Mouse (Mus musculus) gastrocnemius, adult 18-20 months (tissue): Measurements from ENCODE around the gene Tex2. TPM values are rescaled to one million over a fixed set of nuclear protein-coding genes. Genes with fewer than 3 reads are reported as not detected.
A peak's percentile ranks its signal among the peaks of the same experiment; 100 is the strongest.
"Not testable (repeated sequence)": the region's sequence is repeated elsewhere in the genome, so short reads cannot be mapped to it uniquely, and the experiment has no call there.

Source experiments
- DNase-seq: peaks from one replicate; pipeline ENCODE4 v3.0.0; 2021; ENCODE audit warnings: low spot score
- total RNA-seq, 2 experiments: library from RNA; stranded (reverse); gene quantifications; 2 replicates each; pipeline ENCODE4 v1.2.3; 2021

Gene Tex2
- total RNA-seq, 2 experiments from 2014 or later = 64.8 to 69.4 TPM

DNA sequence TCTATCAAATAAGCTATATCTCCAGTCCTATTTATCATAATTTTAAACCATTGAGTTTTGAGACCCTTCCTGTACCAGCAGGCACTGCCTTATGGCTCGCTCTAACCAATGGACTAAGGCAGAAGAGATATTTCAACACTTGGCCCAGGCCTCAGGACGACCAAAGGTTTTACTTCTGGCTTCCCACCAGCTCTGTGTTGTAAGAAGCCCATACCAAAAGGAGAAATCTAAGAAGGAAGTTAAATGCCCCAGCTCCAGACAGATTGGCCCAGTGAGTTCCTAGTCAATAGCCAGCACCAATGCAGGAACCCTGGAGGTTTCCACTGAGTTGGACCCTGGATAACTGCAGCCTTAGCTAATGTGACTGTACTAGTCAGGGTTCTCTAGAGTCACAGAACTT, 10.4 kb upstream of the Tex2 start:
- no peak for DNase-seq

DNA sequence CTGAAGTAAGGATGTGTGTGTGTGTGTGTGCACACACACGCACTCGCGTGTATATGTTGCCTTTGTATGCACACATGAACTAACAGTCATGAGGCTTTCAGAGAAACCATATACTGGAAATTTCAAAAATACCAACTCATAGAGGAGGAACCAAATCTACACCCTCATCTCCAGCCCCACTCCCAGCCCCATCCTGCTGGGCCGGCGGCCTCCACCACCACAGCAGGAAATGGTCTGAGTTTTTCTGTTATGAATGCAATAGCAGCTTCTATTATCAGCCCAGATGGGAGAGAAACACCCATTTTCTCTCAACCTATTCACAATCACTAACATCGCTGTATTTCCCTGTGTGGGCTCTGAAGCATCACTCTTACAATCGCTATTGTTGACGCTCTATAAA, 8.8 kb upstream of the Tex2 start:
- no peak for DNase-seq

DNA sequence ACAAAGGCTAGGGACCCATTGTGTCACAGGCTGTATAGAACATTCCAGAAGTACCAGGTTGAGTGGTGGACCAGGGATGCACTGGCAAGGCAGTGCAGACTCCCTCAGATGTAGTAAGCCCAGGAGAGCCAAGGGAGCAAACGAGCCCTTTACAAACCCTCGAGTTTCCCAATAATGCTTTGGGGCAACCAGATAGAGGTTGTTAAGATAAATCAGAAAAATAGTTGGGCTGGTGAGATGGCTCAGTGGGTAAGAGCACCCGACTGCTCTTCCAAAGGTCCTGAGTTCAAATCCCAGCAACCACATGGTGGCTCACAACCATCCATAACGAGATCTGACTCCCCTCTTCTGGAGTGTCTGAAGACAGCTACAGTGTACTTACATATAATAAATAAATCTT, 5.5 kb upstream of the Tex2 start:
- DNase-seq = not testable (repeated sequence)

DNA sequence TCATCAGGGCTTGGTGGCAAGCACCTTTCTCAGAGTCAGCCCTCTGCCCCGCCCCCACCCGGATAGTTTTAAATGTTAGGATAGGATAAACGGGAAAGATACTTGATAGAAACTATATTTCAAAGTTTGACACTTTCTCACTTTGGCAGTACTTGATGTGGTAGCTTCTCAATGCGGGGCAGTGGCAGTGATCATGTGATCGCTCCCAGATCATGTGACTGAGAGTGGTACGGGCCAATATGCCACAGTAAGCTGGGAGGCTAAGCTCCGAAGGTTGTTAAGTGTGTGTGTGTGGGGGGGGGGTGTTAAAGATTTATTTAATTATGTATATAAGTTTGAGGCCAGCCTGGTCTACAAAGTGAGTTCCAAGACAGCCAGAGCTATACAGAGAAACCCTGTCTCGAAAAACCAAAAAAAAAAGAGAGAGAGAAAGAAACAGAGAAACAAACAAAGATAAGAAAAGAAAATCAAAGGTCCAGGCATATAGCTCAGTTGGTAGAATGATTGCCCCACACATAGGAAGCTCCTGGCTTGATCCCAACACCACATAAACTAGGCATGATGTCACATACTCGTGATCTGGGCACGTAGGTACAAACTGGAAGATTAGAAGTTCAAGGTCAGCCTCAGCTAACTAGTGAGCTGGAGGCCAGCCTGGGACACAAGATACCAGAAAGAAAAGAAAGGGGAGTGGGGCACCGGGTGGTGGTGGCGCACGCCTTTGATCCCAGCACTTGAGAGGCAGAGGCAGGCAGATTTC, 4.8 kb upstream of the Tex2 start:
- DNase-seq = no peak

DNA sequence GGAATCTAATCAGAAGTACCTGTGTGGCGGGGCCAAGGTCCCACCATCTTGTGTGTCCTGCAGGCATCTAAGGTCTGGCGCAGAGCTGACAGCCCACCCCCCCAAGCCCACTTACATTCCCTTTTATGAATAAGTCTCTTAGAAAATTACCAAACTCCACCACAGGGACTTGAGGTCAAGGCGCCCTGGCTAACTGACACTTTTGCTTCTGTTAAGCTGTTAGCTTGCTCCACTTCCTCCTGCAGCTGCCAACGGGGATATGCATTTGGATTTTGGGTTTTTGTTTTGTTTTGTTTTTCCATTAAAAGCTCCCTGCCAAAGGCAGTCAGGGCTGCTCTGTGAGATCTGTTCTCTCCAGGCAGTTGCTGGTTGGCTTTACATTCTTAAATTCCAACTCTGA, 2.3 kb upstream of the Tex2 start:
- DNase-seq = no peak

DNA sequence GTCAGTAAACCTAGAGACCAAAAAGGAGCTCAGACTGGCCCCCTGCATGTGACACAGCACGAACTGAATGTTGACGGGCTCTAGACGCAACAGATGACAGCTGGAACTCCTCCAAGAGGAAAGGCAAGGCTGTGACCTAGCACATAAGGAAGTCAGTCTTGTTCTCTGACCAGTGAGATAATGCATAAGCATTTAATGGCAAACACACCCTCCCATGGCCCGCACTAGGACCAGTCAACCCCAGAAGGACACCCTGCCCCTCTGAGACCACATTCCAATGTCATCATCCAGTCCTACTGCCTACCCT, 1.1 kb upstream of the Tex2 start:
- no peak for DNase-seq

DNA sequence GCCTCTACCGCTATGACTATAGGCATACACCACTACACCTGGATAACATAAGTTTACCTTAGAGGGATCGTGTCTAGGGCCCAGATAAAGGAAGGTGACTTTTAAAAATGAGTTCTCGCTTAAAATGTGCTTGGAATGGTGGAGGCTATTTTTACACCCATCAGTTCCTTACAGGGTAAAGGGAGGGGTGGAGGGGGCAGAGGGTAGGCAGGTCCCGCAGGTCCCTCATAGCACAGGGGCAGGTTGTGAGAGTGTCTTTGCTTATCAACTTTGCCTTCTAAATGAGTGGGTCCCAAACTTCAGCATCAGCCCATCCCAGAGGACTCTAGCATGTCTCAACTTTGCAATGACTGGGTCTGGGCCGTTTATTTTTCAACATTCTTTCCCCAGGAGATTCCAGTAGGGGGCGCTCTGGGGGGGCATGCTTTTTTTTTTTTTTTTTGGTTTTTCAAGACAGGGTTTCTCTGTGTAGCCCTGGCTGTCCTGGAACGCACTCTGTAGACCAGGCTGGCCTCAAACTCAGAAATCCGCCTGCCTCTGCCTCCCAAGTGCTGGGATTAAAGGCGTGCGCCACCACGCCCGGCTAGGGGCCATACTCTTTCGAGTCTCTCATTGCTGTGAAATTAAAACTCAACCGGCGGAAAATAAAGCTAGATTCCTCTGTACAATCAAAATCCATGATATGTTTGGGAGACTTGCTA, 565 bp upstream of the Tex2 start:
- DNase-seq = no peak

DNA sequence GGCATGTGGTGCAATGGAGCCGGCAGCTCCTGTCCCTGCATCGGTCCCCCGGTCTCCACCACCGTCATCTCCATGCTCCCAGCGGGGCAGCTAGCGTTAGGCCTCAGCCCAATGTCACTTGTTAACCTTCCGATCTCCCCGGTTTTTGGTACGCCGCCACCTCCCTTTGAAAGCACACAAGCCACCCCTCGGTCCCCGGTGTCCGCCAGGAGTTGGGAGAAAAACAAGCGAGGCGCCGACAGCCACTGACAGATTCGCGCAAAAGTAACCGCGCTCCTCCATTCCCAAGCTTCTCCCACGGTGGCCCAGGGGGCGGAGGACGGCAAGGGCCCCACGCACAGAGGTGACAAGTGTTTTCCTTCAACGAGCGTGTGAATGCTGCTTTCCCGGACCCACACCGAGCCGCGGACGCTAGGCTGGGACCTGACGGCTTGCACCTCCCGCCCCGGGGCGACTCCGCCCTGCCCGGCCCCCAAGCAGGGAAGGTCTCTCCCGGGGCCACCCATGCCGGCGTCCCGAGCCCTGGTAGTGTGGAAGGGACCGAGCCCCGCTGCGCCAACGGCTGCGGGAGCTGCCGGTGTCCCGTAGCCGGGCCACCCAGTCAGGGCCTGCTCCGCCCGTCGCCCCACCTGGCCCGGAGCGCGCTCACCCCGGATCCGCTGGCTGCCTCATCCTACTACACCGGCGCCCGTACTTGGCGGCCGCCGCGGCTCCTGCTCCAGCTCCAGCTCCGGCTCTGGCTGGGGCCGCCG, 838 bp downstream of the Tex2 start:
- DNase-seq = peak; percentile 59

DNA sequence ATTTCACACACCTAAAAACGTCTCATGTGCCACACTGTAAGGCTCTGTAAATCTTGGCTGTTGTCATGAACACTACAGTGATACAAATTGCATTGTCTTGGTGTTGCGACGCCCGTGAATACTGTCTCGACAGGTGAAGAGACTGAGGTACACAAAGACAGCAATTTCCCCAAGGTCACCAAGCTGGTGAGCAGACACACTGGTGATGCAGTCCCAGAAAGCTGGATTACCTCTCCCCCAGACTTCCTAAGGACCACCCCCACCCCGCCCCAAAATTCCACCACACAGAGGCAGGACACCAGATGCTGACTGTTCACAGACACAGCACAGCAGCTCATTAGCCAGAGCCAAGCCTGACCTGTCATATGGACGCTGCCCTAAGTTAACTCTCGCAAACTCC, 3.5 kb downstream of the Tex2 start:
- no peak for DNase-seq

DNA sequence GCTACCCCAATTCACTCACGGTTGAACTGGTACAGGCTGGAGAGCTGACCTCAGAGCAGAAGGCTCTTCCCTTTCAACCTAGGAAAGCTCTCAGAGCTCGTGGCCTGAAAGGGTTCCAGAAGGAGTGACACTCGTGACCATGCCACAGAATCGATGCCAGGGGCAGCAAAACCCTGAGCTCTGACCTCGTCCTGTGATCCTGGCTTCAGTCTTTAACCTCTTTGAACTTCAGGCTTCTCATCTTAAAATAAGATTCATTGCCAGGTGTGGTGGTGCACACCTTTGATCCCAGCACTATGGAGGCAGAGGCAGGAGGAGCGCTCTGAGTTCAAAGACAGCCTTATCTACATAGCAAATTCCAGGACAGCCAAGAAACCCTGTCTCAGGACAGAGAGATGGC, 5.9 kb downstream of the Tex2 start:
- DNase-seq = no peak

DNA sequence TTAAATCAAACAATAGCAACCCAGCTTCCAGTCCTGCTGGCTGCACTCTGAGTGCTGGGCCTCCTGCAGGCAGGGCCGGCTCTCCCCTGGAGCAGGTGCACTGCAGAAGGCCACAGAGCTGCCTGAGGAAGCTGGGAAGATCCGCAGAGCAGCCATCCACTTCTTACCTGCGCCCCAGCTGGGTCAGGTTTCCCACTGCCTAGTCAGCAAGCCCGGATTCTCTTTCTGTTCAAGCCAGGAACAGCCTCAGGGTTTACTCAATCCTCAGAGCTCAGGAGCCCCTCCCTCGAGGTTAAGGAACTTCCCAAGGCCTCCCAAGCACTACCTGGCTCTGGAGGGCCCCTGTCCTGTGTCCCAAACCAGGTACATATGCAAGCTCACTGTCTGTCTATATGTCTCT, 7.2 kb downstream of the Tex2 start:
- no peak for DNase-seq

DNA sequence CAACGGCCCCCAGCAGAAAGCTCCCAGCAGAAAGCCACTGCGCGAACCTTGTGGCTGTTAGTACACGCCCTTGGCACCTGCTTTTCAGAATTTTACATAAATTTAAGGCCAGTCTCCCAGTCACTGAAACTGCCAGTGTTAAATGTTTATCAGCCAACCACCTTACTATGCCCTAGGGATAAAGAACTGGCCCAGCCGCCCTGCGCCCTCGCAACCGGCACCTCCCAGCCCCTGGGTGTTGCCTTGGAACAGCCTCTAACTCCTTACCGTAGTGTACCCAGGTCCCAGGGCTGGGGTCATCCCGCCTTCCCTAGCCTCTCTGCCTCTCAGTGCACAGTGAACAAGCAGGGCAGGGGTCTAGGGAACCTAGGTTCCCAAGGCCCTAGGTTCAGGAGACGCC, 10.0 kb downstream of the Tex2 start:
- no peak for DNase-seq

DNA sequence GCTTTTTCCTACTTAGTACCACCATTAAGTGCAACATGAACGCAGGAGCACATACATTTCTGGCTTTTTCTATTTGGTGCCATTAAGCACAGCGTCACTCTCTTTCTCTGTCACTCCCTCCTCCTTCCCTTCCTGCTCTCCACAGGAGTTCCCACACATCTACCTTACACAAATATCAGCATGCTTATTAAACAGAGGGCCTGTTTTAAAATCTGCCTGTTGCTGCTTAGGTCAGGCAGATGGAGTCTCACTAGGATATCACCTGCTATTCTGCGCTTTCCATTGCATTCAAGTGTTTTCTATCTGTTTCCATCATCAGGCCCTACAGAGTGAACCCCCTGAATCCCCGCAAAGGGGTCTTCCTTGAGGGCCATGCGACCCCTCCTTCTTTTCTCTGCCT, 13.1 kb downstream of the Tex2 start:
- DNase-seq = no peak

DNA sequence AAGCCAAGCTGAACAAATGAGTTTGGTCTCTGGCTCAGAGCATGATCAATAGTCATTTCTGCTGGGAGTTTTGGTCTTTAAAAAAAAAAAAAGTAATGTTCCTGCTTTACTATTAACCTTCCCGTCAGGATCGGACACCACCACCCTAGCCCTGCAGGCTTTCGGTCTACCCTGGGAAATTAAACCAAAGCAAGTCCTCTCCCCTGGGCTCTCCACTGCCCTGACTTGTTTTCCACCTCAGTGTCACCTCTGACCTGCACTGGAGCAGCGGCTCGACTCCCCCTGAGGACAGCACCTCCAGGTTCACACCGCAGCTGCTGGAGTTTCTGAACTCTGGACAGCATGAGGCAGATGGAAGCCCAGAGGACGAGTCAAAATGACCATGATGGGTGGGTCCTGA, 13.9 kb downstream of the Tex2 start:
- DNase-seq = no peak

DNA sequence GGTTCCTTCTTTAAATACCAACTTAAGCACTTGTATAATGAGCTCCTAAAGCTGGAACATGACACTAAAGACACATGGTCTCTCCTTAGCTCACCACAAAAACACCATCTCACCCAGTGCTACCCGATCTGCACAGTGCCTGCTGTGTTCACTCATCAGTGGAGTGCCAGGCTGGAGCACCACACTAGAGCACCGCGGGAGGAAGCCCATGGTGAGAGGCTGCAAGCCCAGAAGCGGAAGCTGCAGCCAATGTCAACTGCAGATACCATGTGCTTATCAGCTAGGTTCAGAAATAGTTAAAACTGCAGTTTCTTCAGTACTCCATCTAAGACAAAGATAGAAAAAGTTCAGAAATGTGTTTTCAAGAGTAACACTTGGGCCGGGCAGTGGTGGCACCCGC, 14.9 kb downstream of the Tex2 start:
- peak; percentile 49 for DNase-seq

DNA sequence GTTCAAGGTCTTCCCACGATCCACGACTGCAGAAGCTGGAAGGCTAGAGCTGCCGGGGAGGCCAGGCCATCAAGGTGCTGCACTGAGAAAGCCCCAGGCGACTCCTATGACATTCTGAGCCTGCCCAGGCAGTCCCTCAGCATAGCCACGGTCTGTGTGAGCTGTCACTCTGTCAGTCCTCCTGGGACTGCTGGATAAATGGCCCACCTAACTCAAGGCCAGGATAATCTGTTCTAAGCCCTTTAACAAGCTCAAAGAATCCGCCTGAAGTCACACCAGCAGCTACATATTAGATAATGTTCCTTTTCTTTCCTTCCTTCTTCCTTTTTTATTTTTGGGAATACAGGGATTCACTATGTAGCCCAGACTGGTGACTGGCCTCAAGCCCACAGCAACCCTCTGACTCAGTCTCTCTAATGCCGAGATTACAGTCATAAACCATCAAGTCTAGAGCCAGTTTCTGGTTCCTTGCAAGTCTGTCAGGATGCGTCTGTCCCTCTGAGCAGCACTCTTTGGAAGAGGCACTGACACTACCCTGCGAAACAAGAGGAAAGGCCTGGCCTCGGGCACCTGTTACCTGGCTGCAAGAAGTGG, 15.4 kb downstream of the Tex2 start:
- no peak for DNase-seq

DNA sequence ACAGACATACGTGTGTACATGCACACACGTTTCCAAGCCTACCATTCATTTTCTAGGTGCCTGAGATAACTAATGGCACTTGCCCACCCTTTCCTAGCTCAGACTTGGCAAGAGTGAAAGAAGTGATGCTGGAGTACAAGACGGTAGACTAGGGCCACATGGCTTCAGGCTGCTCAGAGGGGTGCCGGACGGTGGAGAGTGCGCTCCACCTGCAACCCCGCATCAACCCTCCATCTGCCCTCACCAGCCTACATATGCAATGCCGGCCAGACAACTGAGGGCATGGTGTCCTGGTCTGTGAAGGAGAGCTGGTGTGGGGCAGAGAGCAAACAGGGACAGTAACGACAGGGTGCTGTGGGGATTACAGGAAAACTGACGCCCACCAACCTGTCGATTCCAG, 22.0 kb downstream of the Tex2 start:
- DNase-seq = no peak

DNA sequence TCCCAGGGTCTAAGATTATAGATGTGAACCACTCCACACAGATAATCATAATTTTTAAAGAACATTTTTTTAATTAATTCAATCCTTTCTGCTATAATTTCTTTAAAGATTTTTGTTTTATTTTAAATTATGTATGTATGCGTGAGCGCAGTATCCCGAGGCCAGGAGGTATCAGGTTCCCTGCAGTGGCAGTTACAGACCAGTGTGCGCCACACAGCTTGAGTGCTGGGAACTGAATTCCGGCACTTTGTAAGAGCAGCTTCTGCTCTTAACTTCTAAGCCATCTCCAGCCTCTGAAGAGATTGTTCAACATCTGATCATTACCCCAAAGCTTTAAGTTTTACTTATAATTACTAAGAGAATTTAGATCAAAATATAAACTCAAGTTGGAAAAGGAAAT, 23.1 kb downstream of the Tex2 start:
- DNase-seq = no peak

DNA sequence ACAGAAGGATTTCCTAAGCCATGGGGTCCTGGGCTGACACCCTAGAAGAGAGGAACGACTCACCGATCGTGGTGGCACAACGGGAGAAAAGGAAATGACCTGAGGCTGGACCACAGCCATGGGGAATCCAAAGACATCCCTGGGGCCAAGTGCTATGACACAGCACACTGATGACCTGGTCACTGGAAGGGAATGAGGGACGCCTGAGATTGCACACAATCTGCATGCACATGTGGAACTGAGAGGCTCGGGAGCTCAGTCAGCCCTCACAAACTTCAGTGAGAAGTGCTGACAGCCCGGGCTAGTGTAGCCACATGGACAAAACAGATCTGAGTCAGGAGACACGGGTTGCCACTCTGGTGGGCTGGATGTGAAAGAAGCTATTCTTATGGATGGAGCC, 24.4 kb downstream of the Tex2 start:
- peak; percentile 53 for DNase-seq

DNA sequence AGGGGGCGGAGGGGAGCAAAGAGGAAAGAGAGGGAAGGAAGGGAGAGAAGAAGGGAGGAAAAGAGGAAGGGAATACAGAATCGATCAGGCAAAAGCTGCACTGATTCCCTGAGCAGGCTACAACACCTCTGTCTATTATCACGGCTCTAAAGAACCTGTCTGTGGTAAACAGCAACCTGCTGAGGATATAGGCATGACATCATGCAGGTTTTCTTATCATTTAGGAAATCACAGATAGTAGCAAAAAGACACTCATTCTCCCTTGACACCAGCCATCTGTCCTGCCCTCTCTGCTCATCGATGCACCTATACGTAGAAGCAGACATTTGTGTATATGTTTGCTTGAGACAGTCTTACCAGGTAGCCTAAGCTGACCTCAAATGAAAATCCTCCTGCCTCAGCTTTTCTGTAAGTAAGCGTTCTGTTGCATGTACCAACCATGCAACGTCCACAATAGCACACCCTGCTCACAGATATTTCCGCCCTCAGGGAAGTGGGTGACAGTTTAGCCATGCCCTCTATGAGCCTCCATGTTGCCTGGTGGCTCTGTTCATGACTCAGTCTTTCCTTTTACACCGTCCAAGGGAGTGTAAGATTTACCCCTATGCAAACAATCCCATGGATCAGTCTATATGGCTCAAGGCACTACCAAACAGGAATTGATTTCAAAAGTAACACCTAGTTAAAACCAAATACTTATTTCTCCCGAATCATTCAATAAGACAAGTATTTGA, 25.3 kb downstream of the Tex2 start:
- DNase-seq = no peak

DNA sequence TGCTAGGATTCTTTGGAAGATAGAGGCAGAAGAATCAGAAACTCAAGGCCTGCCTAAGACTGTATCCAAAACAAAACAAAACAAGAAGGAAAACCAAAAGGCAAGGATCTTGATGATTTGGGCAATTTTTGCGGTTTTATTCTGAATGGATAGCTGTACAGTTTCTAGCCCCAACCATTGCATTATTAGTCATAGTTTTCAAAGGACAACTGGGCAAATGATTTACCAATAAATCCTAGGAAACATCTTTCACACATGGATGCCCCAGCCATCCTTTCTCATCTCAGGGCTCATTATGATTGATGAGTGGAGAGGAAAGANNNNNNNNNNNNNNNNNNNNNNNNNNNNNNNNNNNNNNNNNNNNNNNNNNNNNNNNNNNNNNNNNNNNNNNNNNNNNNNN, 29.4 kb downstream of the Tex2 start:
- DNase-seq = no peak

DNA sequence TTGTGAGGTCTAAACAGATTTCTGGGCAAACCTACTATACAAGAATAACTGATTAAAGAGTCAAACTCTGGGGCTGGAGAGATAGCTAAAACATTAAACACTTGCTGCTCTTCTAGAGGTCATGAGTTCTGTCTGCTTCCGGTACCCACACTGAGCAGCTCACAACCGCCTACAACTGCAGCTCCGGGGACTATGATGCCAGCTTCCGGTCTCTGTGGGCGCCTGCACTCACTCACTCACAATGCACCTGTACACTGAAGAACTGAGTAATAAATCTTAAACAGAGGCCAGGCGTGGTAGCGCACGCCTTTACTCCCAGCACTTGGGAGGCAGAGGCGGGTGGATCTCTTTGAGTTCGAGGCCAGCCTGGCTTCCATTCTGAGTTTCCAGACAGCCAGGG, 31.9 kb downstream of the Tex2 start:
- DNase-seq = no peak
